Mouse (Mus musculus): Measurements from ENCODE around the gene Klf15. TPM values are rescaled to one million over a fixed set of nuclear protein-coding genes. Genes with fewer than 3 reads are reported as not detected.

Klf15 gene
- polyA plus RNA-seq (2012; rRNA removed): 131 and 170 TPM in 2 replicates

- Histone ChIP-seq H3K36me3 (ENCODE audit: control insufficient read depth, insufficient read depth, low read length) (peaks cover 1% of the 10 kb centered on the region; the same call in 1 of the 2 replicates), H3K27ac (ENCODE audit: insufficient read depth, low read depth, low read length) (peak within 1 kb of the TSS; percentile 96), H3K27me3 (replicated peaks; ENCODE audit: control insufficient read depth, insufficient read depth, low read length) (no peaks in the 10 kb centered on the region), H3K4me3 (ENCODE audit: insufficient read depth, low read depth, low read length) (peak within 1 kb of the TSS; percentile 89), H3K4me1 (ENCODE audit: control insufficient read depth, insufficient read depth, low read length) (peaks cover 38% of the 10 kb centered on the region)
- WGBS: under 1% methylated on average over 70 of the region's 70 CpGs
- DNase-seq: peak; percentile 93
- no peak for TF ChIP-seq CTCF (conservative IDR thresholded peaks at IDR 0.05; ENCODE audit: insufficient read depth, insufficient read length, low read depth, low read length)
- TF ChIP-seq POLR2A (IDR thresholded peaks at IDR 0.05; ENCODE audit: low read depth, low read length): peak; percentile 43
These were observed at the start of gene Klf15 for GRCm38 (mm10) chr6:90462181-90462706. Gene Klf15, plus strand, starts transcription at chr6:90462576.

GRCm38 (mm10) chr6:90422565-90422964, 39.8 kb upstream of the Klf15 start:
- no peak overlapping the region for H3K4me3 ChIP-seq (ENCODE audit: insufficient read depth, low read depth, low read length)
- H3K27ac ChIP-seq (ENCODE audit: insufficient read depth, low read depth, low read length): no peak overlapping the region
- no peaks in the 10 kb centered on the region for H3K4me1 ChIP-seq (ENCODE audit: control insufficient read depth, insufficient read depth, low read length)
- 7% methylated on average over 14 of the region's 14 CpGs for WGBS
- no peaks in the 10 kb centered on the region for H3K36me3 ChIP-seq (ENCODE audit: control insufficient read depth, insufficient read depth, low read length)
- no peaks in the 10 kb centered on the region for H3K27me3 ChIP-seq (replicated peaks; ENCODE audit: control insufficient read depth, insufficient read depth, low read length)
- TF ChIP-seq CTCF (conservative IDR thresholded peaks at IDR 0.05; ENCODE audit: insufficient read depth, insufficient read length, low read depth, low read length) (peak; percentile 96), POLR2A (IDR thresholded peaks at IDR 0.05; ENCODE audit: low read depth, low read length) (no peak)
- DNase-seq: peak; percentile 88

GRCm38 (mm10) chr6:90425361-90425760, 37.0 kb upstream of the Klf15 start:
- peak; percentile 57 for DNase-seq
- H3K4me1 ChIP-seq (ENCODE audit: control insufficient read depth, insufficient read depth, low read length): peaks cover 6% of the 10 kb centered on the region; the same call in 1 of the 2 replicates
- no peak overlapping the region for H3K27ac ChIP-seq (ENCODE audit: insufficient read depth, low read depth, low read length)
- no peak overlapping the region for H3K4me3 ChIP-seq (ENCODE audit: insufficient read depth, low read depth, low read length)
- 61% methylated on average over 3 of the region's 3 CpGs for whole genome bisulfite sequencing
- H3K36me3 ChIP-seq (ENCODE audit: control insufficient read depth, insufficient read depth, low read length): no peaks in the 10 kb centered on the region
- H3K27me3 ChIP-seq (replicated peaks; ENCODE audit: control insufficient read depth, insufficient read depth, low read length): no peaks in the 10 kb centered on the region
- no peak for TF ChIP-seq POLR2A (IDR thresholded peaks at IDR 0.05; ENCODE audit: low read depth, low read length)
- no peak for TF ChIP-seq CTCF (conservative IDR thresholded peaks at IDR 0.05; ENCODE audit: insufficient read depth, insufficient read length, low read depth, low read length)

- Histone ChIP-seq H3K4me1 (ENCODE audit: control insufficient read depth, insufficient read depth, low read length) (peaks cover 6% of the 10 kb centered on the region; the same call in 1 of the 2 replicates), H3K27ac (ENCODE audit: insufficient read depth, low read depth, low read length) (no peak overlapping the region), H3K4me3 (ENCODE audit: insufficient read depth, low read depth, low read length) (no peak overlapping the region), H3K27me3 (replicated peaks; ENCODE audit: control insufficient read depth, insufficient read depth, low read length) (no peaks in the 10 kb centered on the region), H3K36me3 (ENCODE audit: control insufficient read depth, insufficient read depth, low read length) (no peaks in the 10 kb centered on the region)
- DNase-seq: no peak
- WGBS: 87% methylated on average over 4 of the region's 4 CpGs
- no peak for TF ChIP-seq CTCF (conservative IDR thresholded peaks at IDR 0.05; ENCODE audit: insufficient read depth, insufficient read length, low read depth, low read length)
- TF ChIP-seq POLR2A (IDR thresholded peaks at IDR 0.05; ENCODE audit: low read depth, low read length): no peak
These were observed 36.4 kb upstream of the Klf15 start for GRCm38 (mm10) chr6:90426003-90426402.

- H3K36me3 ChIP-seq (ENCODE audit: control insufficient read depth, insufficient read depth, low read length): no peaks in the 10 kb centered on the region
- no peak within 1 kb of the TSS for H3K27ac ChIP-seq (ENCODE audit: insufficient read depth, low read depth, low read length)
- peak; percentile 76 for TF ChIP-seq CTCF (conservative IDR thresholded peaks at IDR 0.05; ENCODE audit: insufficient read depth, insufficient read length, low read depth, low read length)
- TF ChIP-seq POLR2A (IDR thresholded peaks at IDR 0.05; ENCODE audit: low read depth, low read length): no peak
- H3K4me1 ChIP-seq (ENCODE audit: control insufficient read depth, insufficient read depth, low read length): peaks cover 6% of the 10 kb centered on the region; the same call in 1 of the 2 replicates
- H3K27me3 ChIP-seq (replicated peaks; ENCODE audit: control insufficient read depth, insufficient read depth, low read length): no peaks in the 10 kb centered on the region
- H3K4me3 ChIP-seq (ENCODE audit: insufficient read depth, low read depth, low read length): peak within 1 kb of the TSS; percentile 45
- DNase-seq: peak; percentile 85
- WGBS: under 1% methylated on average over 31 of the region's 31 CpGs
These were observed 33.9 kb upstream of the Klf15 start, which contains the start of gene Cfap100 for GRCm38 (mm10) chr6:90428380-90428974. Gene Cfap100, minus strand, starts transcription at chr6:90428797.

- H3K36me3 ChIP-seq (ENCODE audit: control insufficient read depth, insufficient read depth, low read length): no peaks in the 10 kb centered on the region
- H3K27ac ChIP-seq (ENCODE audit: insufficient read depth, low read depth, low read length): no peak overlapping the region
- 60% methylated on average over 14 of the region's 14 CpGs for WGBS
- no peak overlapping the region for H3K4me3 ChIP-seq (ENCODE audit: insufficient read depth, low read depth, low read length)
- H3K4me1 ChIP-seq (ENCODE audit: control insufficient read depth, insufficient read depth, low read length): peaks cover 6% of the 10 kb centered on the region; the same call in 1 of the 2 replicates
- DNase-seq: peak; percentile 35
- TF ChIP-seq CTCF (conservative IDR thresholded peaks at IDR 0.05; ENCODE audit: insufficient read depth, insufficient read length, low read depth, low read length): no peak
- no peak for TF ChIP-seq POLR2A (IDR thresholded peaks at IDR 0.05; ENCODE audit: low read depth, low read length)
- no peaks in the 10 kb centered on the region for H3K27me3 ChIP-seq (replicated peaks; ENCODE audit: control insufficient read depth, insufficient read depth, low read length)
These were observed 32.5 kb upstream of the Klf15 start for GRCm38 (mm10) chr6:90429911-90430310.

- H3K27me3 ChIP-seq (replicated peaks; ENCODE audit: control insufficient read depth, insufficient read depth, low read length): no peaks in the 10 kb centered on the region
- WGBS: 79% methylated on average over 2 of the region's 2 CpGs
- no peak overlapping the region for H3K4me3 ChIP-seq (ENCODE audit: insufficient read depth, low read depth, low read length)
- no peak overlapping the region for H3K27ac ChIP-seq (ENCODE audit: insufficient read depth, low read depth, low read length)
- H3K4me1 ChIP-seq (ENCODE audit: control insufficient read depth, insufficient read depth, low read length): peaks cover 6% of the 10 kb centered on the region; the same call in 1 of the 2 replicates
- H3K36me3 ChIP-seq (ENCODE audit: control insufficient read depth, insufficient read depth, low read length): no peaks in the 10 kb centered on the region
- TF ChIP-seq POLR2A (IDR thresholded peaks at IDR 0.05; ENCODE audit: low read depth, low read length): no peak
- no peak for TF ChIP-seq CTCF (conservative IDR thresholded peaks at IDR 0.05; ENCODE audit: insufficient read depth, insufficient read length, low read depth, low read length)
- no peak for DNase-seq
These were observed 30.9 kb upstream of the Klf15 start for GRCm38 (mm10) chr6:90431487-90431886.

All from kidney, adult 2 months (tissue).